Mouse (Mus musculus) cerebellum, adult 11-12 months (tissue): ENCODE data around the gene Uchl4.
"Not testable (repeated sequence)": the region's sequence is repeated elsewhere in the genome, so short reads cannot be mapped to it uniquely, and the experiment has no call there.

Source experiments
- DNase-seq: peaks from one replicate; pipeline ENCODE4 v3.0.0; 2022

Gene Uchl4

DNA sequence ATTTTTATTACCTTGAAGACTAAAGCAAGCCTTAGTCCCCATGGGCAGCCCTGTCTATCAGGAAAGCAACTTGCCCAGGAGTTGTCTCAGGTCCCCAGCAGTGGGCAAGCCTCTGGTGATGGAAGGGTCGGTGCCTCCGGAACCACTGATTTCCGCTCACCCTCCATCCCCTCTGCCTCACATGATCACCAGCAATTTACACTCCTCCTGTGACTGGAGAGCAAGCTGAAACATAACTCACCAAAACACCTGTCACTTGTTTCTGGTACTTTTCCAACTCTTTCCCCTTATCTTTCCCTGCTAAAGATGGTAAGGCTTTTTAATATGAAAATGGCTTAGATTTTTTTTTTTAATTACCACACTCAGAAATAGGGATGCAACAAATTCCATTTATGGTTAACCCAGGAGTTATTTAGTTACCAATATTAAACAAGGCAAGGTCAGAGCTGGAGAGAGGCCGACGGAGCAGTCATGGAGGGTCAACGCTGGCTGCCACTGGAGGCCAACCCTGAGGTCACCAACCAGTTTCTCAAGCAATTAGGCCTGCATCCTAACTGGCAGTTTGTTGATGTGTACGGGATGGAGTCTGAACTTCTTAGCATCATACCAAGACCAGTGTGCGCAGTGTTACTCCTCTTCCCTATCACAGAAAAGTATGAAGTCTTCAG lies at the start of gene Uchl4:
Gene Uchl4, plus strand, starts transcription at position 434 of the 668 bp plus-strand sequence.
- no peak for DNase-seq

DNA sequence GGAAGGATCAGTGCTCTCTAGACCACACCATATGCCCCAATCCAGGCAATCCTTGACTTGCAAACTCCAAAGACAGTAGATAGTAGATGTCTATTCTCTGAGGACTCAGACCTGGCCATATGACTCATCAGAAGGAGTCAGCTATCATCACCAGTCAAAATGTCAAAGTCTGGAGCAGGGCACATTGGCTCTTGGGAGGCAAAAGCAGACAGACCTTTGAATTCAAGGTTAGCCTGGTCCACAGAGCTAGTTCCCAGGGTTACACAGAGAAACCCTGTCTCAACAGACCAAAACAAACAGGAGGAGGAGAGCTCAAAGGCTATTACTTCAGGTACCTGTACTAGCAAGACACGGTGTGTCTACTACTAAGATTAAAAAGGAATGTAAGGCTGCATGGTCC lies 41.1 kb upstream of the Uchl4 start:
- no peak for DNase-seq

DNA sequence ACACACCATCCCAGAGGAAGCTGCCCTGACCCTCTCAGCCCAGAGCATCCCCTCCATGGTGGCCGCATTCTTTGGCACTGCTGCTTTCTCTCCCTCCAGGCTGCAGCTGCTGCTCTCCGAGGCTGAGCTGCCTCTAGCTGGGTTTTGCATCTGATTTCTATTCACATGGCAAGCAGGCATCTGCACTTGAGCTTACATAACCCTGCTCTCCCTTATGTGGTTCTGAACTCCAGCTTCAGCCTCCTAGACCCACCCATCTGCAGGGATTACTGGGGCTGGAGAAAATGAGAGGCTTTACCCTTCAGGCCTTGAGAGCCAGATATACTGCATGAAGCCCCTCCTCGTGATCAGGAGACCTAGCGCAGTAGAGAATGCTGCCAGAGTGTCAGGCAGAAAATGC lies 39.4 kb upstream of the Uchl4 start:
- no peak for DNase-seq

DNA sequence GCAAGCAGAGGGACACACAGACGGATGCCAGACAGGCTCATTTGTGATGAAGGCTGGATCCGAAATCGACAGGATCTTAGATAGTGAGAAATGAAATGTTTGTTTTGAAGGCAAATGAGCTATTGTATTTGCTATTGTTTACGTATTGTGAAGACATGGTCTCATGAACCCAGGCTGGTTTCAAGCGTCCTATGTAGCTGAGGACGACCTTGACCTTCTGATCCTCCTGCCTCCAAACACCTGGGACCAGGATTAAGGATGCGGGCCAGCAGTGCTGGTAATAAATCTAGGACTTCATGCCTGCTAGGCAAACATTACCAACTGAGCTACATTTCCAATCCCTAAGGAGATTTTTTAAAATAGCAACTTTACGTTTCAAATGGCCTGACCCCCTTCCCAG lies 37.5 kb upstream of the Uchl4 start:
- no peak for DNase-seq

DNA sequence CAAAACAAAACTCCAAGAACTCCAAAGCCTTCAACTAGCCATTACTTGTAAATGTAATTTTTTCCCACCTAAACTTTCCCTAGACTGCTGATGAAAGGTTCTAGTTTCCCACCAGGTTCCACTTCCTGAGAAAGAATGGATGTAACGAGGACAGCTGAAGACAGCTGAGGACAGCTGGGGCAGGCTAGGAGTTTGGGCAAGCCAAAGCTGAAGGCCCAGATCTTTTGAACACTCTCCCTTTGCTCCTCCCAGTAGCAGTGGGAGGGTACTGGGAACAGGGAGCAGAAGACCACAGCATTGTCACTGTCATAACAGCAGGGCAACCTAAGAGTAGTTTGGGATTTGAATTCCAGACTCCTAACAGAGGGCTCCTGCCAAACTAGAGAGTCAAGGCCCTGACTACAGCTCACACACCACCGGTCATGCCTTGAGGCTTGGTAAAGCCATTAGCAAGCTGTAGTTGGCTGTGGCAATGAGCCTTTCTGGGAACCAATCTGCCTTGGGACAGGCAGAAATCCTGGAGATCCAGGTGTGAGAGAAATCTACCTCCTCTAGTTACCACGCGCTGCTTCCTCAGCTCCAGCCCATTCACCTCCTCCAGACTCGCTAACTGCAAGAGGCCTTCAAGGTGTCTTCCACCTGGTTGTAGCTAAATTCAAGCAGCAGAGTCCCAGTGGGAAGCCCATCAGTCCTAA lies 36.8 kb upstream of the Uchl4 start:
- no peak for DNase-seq

DNA sequence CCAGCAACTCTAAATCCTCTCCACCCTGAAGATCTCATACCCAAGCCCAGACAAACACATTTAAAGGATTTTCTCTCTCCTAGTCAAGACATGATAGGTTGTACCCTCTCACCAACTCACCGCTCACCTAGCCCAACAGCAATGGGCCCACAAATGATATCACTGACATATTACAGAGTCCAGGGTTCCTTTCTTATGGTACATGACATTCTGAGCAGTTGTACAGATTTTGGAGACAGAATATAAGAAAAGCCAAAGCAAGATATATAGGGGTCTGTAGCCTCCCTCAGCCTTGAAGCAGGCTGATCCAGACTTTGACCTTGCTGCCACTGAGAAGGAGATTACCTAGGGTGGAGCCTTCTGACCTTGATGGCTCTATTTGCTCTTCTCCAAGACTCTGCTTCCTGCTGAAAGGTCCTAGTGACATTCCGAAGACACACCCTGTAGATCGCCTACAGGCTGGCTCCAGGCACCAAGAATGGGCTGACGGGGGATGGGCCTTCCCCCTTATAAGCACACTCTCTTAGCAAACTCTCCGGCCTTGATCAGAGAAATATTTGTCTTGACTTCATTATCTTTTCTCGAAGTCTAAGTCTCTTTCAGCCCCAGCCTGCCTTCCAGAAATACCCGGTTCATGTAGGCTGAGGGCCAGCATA lies 36.1 kb upstream of the Uchl4 start:
- DNase-seq, result not testable (repeated sequence)

DNA sequence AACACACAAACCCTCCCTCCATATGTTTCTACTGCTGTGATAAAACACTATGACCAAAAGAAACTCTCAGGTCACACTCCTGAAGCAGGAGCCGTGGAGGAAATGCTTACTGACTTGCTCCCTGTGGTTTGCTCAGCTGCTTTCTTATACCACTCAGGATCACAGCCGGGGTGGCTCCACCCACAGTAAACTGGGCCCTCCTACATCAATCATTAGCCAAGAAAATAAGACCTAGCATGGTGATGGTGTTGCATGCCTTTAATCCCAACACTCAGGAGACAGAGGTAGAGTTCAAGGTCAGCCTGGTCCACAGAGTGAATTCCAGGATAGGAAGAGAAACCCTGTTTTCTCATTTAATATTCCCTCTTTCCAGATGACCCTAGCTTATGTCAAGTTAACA lies 35.1 kb upstream of the Uchl4 start:
- DNase-seq, result no peak

DNA sequence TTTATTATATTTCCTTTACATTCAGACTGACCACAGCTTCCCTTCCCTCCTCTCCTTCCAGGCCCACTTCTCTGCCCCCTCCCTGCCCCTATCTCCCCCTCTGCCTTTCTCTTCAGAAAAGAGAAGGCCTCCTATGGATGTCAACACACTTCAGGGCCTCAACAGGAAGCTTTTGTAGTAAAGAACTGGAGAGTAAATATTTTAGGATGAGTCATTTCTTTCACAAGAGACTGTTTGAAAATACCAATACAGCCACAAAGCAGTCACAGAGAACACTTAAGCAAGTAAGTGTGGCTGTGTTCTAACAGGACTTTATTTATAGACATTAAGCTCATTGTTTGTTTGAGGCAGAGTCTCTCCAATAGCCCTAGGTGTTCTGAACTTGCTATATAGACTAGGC lies 32.7 kb upstream of the Uchl4 start:
- no peak for DNase-seq

DNA sequence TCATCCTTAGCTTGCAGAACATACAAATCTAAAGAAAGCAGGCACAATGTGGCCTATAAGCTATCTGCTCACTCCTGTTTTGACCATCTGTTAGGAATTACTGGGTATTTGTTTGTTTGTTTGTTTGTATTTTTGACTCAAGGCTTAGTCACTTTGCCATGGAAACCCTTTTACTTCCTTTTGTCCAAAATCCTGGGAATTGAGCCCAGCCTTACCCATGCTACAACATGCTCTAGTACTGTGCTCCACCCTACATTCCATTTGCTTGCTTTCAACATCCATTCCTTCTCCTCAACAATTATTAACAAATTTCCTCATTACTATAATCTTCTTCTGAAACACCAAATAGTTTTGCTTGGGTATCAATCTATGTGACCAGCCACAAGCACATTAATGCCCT lies 32.1 kb upstream of the Uchl4 start:
- no peak for DNase-seq

DNA sequence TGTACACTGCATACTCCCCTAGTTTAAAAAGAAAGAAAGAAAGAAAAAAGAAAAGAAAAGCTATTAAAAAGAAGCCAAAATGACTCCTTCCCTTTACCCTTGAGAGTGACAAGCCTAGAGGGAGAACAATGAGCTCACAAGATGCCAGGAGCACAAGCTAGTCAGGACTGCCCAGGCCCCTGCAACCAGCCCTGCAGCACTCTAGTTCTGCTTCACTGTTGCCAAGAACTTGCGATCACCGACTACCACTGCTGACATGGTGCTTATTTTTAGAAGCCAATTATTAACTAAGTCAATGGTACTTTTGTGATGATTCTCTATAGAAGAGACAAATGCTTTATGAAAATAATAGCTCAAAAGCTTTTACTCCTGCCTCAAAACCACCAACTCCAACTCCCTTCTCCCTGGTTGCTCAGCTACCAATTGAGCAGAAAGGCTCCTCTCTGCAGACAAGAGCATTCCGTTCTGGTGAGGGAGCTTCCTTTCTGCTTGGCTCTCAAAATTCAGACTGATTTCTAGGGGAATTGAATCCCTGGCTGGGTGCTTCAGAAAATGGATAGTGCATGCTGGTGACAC lies 27.4 kb upstream of the Uchl4 start:
- DNase-seq, result no peak

DNA sequence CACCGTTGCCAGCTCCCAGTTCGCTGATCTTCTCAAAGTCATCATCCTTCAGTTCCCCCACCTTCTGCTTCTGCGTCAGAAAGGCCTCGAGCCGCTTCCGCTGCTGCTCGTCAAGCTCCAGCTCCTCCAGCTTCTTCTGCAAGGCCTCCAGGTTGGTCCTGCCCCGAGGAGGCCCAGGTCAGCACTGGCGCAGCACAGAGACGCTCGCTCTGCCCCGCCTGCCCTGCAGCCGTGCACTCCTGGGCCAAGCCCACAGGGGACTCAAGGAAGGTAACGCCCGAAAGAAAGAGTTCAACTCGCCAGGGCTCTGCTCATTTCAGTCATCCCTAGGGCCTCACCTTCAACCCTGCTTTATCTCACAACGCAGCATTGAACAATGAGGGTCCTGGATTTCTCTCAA lies 20.5 kb upstream of the Uchl4 start:
- no peak for DNase-seq

DNA sequence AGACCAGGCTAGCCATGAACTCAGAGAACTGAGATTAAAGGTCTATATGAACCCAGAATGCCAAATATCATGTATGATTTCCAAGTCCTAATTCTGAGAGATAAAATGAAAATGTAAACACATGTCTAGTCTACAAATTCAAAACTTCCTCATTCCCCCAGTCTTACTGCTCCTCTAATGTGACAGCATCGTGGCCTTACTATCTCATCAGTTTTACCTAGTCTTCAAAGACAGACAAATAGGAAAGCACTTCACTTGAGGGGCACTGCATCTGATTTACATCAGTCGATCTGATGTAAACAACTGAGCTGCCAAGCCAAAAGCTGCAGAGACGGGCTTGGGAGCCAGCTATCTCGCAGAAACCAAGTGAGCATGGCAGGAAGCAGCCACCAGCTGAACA lies 18.9 kb upstream of the Uchl4 start:
- no peak for DNase-seq

DNA sequence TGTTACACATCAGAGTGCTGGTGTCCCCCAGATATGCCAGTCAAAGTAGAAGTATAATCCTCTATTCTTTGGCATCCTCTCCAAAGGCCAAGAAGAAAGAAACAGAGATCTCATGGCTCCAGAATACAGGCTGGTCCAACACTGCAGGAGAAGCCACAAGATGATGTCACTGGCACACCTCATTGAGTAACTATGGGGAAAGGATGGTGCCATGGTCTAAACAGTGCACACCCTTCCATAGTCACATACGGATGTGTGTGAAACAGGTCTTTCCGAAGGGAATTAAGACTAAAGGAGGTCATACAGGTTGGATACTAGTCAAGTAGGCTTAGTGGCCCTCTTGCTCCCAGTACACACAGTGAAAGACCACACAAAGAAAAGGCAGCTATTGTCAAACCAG lies 18.4 kb upstream of the Uchl4 start:
- DNase-seq, result no peak

DNA sequence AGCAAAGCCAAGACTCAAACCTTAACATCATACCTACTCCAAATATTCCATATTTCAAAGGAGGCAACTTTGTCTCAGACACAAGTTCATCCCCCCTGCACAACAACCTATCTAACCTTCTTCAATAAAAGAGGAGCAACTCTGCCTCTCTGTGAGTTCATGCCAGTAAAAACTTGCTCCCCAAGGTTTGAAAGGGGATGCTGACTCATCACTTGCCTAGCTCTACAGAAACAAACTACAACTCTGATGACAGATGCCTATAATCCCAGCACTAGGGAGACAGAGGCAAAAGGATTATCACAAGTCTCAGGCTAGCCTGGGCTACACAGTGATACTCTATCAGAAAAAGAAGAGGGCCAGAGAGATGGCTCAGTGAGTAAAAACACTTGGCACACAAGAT lies 17.1 kb upstream of the Uchl4 start:
- no peak for DNase-seq

DNA sequence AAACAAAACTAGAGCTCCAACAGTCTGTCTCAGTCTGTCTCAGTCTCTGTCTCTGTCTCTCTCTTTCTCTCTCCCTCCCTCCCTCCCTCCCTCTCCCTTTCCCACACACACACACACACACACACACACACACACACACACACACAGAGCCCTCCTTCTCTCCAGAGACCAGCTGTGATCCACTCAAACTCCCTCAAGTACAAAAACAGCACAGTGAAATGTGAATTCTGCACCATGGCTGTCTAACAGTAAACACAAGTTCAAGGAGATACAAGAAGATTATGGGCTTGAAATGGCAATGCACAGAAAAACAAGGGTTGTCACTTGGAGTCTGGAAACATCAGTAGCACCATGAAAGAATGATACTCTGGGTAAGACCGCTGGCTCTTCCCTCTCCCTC lies 15.7 kb upstream of the Uchl4 start:
- DNase-seq, result no peak

DNA sequence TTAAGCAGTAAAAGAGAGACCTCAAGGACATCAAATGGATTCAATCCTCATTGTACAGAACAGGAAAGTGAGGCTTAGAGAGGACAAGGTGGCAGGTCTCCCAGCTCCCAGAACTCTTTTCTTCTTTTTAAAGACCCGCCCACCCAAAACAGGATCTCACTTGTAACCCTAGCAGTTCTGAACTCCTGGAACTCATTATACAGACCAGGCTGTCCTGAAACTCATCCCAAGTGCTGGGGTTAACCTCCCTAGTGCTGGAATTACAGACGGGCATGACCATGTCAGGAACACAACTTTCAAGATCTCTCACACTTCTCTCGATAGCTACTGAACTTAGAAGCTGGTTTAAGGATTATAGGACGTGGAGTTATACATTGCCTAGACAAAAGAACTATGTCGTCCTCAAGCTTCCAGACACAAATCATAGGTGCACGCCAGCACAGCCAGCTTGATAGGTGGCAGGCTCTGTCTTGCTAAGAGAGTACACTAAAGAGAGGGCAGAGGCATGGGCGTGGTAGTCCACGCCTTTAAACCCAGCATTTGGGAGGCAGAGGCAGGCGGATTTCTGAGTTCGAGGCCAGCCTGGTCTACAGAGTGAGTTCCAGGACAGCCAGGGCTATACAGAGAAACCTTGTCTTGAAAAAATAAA lies 15.1 kb upstream of the Uchl4 start:
- no peak for DNase-seq

DNA sequence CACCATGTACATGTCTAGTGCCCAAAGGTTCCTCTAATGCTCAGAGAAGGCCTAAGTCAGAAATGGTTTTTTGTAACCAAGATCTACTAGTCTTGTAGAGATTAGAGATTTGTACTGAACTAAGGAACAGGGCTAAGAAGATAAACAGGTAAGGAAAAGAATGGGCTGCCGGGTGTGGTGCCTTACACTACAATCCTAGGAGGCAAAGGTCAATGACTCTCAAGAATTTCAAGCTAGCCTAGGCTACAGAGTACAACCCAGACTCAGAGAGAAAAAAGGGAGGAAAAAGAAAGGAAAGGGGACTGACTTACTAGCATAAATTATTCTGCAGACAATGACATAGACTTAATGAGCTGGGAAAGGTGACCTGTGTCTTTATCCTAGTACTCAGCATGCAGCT lies 14.4 kb upstream of the Uchl4 start:
- DNase-seq, result no peak

DNA sequence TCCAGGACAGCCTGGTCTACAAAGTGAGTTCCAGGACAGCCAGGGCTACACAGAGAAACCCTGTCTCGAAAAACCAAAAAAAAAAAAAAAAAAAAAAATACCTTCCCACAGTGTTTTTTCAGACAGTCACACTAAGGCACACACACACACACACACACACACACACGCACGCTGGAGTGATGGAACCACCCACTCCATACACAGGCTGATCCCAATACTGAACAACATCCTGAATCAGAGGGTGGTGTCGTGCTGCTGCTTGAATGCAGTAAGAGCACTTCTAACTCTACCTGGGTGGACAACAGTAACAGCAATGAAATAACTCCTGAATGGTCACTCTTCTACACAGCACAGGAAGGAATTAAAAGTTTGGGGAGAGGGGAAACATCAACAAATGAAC lies 13.5 kb upstream of the Uchl4 start:
- DNase-seq, result no peak

DNA sequence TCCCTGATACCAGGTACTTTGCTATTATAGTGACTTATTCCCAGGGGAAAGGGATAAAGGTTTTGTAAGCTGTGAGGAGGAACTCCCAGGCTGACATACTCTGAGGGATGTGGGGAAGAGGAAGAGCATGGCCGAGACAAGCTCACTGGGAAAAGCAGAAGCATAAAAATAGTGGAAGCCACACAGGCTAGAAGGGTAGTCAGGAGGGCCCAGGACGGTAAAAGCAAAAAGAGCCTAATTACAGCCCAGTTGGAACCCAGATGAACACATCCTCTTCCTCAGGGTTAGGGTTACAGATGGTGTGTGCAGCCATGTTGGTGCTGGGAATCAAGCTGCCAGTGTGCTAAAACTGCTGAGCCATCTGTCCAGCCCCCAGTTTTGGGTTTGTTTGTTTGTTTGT lies 12.9 kb upstream of the Uchl4 start:
- DNase-seq, result no peak

DNA sequence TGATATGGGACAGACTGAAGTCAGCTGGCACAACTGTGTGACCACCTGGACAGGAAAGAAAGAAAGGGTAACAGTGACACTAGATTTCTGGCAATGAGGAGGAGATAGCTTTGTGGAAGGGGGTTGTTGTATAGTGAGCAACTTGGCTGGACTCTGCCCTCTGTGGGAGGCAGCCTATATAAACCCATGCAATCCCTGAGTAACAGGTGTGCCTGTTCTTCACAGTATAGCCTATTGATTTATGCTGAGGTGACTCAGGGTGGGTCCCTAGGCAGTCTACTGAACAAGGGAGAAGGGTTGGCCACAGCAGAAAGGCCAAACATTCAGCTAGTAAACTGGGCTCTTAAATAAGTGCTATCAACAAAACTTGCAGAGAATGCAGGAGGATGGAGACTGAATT lies 9.2 kb upstream of the Uchl4 start:
- no peak for DNase-seq

DNA sequence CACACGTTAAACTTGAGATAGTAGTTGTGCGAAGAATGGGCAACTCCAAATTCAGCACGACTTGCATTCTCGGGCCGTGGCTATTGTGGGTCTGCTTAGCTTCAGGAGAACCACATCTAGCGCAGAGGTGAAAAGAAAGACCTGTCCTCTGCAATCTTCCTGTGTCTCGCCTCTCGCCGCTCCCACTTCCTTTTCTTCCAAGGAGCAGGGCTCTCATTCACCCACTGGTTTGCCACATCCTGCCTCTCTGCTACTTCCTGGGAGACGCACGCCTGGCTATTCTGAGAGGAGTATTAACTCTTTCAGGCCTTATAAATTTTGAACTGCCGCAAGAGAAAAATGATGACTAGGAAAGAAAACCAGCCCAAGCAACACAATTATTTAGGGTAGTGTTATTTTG lies 7.3 kb upstream of the Uchl4 start:
- no peak for DNase-seq

DNA sequence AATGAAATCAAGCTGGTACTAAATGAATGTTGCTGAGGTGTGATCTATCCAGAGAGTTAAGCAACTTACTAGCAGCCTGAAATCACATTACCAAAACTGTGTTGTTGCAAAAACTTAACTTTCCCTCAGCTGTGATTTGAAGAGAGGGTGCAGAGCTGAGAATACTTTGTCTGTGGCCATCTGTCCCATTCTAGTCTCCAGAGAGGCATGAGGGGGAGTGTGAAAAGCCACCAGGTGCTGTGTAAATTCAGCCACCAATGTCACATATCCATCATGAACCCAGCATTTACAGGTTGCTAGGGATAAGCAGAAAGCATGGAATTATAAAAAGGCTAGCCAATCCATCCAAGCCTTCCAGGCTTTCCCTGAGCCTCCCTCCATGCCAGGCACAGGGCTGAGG lies 6.0 kb upstream of the Uchl4 start:
- no peak for DNase-seq

DNA sequence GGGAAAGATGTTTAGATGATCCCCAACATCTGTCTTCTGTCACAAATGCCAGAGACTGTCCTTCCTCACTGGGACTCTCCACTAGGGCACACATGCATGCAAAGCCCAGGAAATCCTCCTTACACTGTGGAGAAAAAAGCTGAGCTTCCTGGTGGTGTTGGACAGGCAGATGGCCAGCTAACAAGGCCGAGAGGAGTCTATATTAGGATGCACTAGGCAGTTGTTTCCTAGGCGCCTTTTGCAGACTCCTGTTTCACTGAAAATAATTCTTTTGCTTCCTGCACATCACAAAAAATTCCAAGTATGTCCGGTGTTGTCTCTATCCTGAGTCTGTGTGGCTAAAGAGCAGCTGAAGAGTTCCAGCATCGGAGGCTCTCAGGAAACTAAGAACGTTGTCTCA lies 3.8 kb upstream of the Uchl4 start:
- DNase-seq, result no peak

DNA sequence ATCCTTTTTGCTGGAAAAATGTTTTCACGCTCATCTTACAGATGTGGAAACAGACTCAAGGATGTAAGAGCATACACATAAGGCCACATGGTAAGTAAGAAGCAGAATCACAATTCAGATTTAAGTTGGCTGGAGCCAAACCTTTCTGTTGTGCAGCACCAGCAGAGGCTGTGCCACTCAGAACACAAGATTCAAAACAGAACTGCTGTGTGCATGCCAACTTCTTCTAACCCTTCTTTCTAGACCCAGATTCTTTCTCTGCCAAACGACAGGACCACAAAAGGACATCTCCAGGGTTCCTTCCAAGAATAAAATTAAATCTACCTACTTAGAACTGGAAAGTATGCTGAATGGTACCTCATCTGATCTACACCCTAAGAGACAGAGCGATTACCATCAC lies 3.3 kb upstream of the Uchl4 start:
- no peak for DNase-seq
